Mouse (Mus musculus) liver, adult 2 months (tissue): ENCODE measurements around the gene Paqr5.
A peak's percentile ranks its signal among the peaks of the same experiment; 100 is the strongest.

Source experiments
- CTCF ChIP-seq: fragments of 200-500 bp; IDR thresholded peaks from 2 replicates; pipeline ENCODE4 v1.5.1; 2011; ENCODE audit warnings: low read depth, low read length, control low read depth
- POLR2A ChIP-seq: fragments of 200-500 bp; IDR thresholded peaks from 2 replicates; pipeline ENCODE4 v1.6.1; 2011; ENCODE audit warnings: low read length, control low read depth; ENCODE audit not compliant: insufficient read depth; ENCODE audit errors: extremely low read depth

DNA sequence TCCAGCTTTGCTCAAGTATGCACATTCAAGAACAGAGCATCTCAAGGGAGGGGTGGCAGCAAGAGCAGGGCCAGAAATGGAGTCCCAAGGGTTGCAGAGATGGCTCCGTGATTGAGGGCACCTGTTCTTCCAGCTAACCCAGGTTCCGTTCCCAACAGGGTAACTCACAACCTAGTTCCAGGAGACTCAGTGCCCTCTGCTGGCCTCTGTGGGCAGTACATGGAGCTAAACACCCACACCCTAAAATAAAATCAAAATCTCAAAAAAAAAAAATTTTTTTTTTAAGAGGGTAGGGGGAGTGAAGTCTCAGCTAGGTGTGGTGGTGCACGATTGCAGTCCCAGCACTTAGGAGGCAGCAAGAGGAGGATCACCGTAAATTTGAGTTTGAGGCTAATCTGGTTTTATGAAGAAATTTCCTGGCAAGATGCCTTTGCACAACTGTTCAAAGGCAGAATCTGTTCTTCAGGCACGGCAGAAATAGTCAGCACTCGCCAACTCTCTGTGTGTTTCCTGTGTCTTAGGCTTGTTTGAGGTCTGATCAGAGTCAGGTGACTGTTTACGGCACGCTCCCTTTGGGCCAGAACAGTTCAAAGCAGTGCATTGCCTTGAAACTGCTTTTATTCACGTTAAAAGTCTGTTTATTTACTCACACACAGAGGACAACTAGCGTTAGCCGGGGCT is 41.3 kb downstream of the Paqr5 start:
- TF ChIP-seq POLR2A: no peak
- TF ChIP-seq CTCF: peak; percentile 75
